Mouse (Mus musculus): ENCODE results near the gene Rsbn1.

The Rsbn1 gene

GRCm38 (mm10) chr3:103914010-103914669, at the start of gene Rsbn1:
Gene Rsbn1 (plus strand): TSS chr3:103914120.
- peak; percentile 98 for DNase-seq

- DNase-seq, result no peak
These were observed 49.7 kb upstream of the Rsbn1 start for GRCm38 (mm10) chr3:103864200-103864599.

GRCm38 (mm10) chr3:103867424-103867971, 46.4 kb upstream of the Rsbn1 start:
- no peak for DNase-seq

- DNase-seq, result no peak
These were observed 45.9 kb upstream of the Rsbn1 start for GRCm38 (mm10) chr3:103868008-103868407.

- no peak for DNase-seq
These were observed 41.2 kb upstream of the Rsbn1 start for GRCm38 (mm10) chr3:103872663-103873098.

- DNase-seq, result no peak
These were observed 39.6 kb upstream of the Rsbn1 start for GRCm38 (mm10) chr3:103874329-103874728.

GRCm38 (mm10) chr3:103885946-103886345, 28.0 kb upstream of the Rsbn1 start:
- no peak for DNase-seq

- peak; percentile 26 for DNase-seq
These were observed 26.3 kb upstream of the Rsbn1 start for GRCm38 (mm10) chr3:103887581-103887980.

GRCm38 (mm10) chr3:103893374-103893773, 20.5 kb upstream of the Rsbn1 start:
- DNase-seq, result no peak

GRCm38 (mm10) chr3:103904705-103905104, 9.2 kb upstream of the Rsbn1 start:
- peak; percentile 58 for DNase-seq

GRCm38 (mm10) chr3:103907335-103908030, 6.4 kb upstream of the Rsbn1 start:
- no peak for DNase-seq

- no peak for DNase-seq
These were observed 5.1 kb upstream of the Rsbn1 start for GRCm38 (mm10) chr3:103908781-103909180.

- peak; percentile 77 for DNase-seq
These were observed 414 bp upstream of the Rsbn1 start for GRCm38 (mm10) chr3:103913451-103913961.

- peak; percentile 62 for DNase-seq
These were observed 1.0 kb downstream of the Rsbn1 start for GRCm38 (mm10) chr3:103914732-103915508.

- DNase-seq, result no peak
These were observed 1.6 kb downstream of the Rsbn1 start for GRCm38 (mm10) chr3:103915509-103915896.

- no peak for DNase-seq
These were observed 2.4 kb downstream of the Rsbn1 start for GRCm38 (mm10) chr3:103916205-103916838.

GRCm38 (mm10) chr3:103916839-103917237, 2.9 kb downstream of the Rsbn1 start:
- DNase-seq, result no peak

GRCm38 (mm10) chr3:103920094-103920493, 6.2 kb downstream of the Rsbn1 start:
- DNase-seq, result peak; percentile 21

- DNase-seq, result no peak
These were observed 11.4 kb downstream of the Rsbn1 start for GRCm38 (mm10) chr3:103925302-103925701.

- DNase-seq, result peak; percentile 37
These were observed 13.6 kb downstream of the Rsbn1 start for GRCm38 (mm10) chr3:103927511-103927910.

- no peak for DNase-seq
These were observed 31.1 kb downstream of the Rsbn1 start for GRCm38 (mm10) chr3:103944794-103945562.

- DNase-seq, result no peak
These were observed 34.7 kb downstream of the Rsbn1 start for GRCm38 (mm10) chr3:103948666-103949065.

Measured in liver (tissue).